ENCODE assay signal across 13 mouse cellular contexts in genomic region chr17:65081779-65082086, GRCm38 (mm10).
"Had no signal": no experiment of that assay in that cellular context is flagged by ENCODE, and none has a peak within 500 bp of the region (broad histone marks: within the 10 kb centered on the region; RNA-seq: fewer than 3 reads in every experiment).

No protein-coding gene starts in this region.

- H3K27ac ChIP-seq: limb, embryonic 15.5 days; liver, embryonic 12.5 days had no signal

- H3K27me3 ChIP-seq: limb, embryonic 15.5 days; liver, embryonic 12.5 days; megakaryocyte, embryonic 14.5 days had no signal

- H3K9ac ChIP-seq: limb, embryonic 15.5 days; liver, embryonic 12.5 days; lung, embryonic 14.5 days had no signal

- H3K4me3 ChIP-seq: limb, embryonic 15.5 days; liver, embryonic 12.5 days; megakaryocyte, embryonic 14.5 days had no signal

- H3K9me3 ChIP-seq: limb, embryonic 15.5 days; liver, embryonic 12.5 days had no signal

- H3K36me3 ChIP-seq: limb, embryonic 15.5 days; liver, embryonic 12.5 days had no signal

- ATAC-seq: liver, embryonic 12.5 days had no signal

- H3K4me1 ChIP-seq: limb, embryonic 15.5 days; liver, embryonic 12.5 days; megakaryocyte, embryonic 14.5 days had no signal

- H3K4me2 ChIP-seq: limb, embryonic 15.5 days; liver, embryonic 12.5 days; lung, embryonic 14.5 days had no signal

- DNase-seq: kidney, adult 2 months; kidney, postnatal 25 days; lung, embryonic 14.5 days; lung, postnatal 10 days; lung, postnatal 4 days; retina, postnatal 1 day; right cerebral cortex, postnatal 4 days; spleen, adult 18-20 months; thymus, adult 18-20 months; thymus, postnatal 14 days had no signal
